Mouse (Mus musculus) kidney, adult 2 months (tissue): ENCODE data around the gene Itga8.

ENCODE experiments used
- CTCF ChIP-seq: fragments of 200-500 bp; conservative IDR thresholded peaks from 2 replicates; pipeline ENCODE4 v1.5.1; 2011; ENCODE audit warnings: low read depth, mild to moderate bottlenecking, control low read depth, low read length, moderate library complexity, mixed read lengths; ENCODE audit not compliant: insufficient read depth, insufficient read length
- POLR2A ChIP-seq: fragments of 200-500 bp; IDR thresholded peaks from one replicate; pipeline ENCODE4 v1.6.1; 2011; ENCODE audit warnings: low read depth, low read length, control low read depth

DNA sequence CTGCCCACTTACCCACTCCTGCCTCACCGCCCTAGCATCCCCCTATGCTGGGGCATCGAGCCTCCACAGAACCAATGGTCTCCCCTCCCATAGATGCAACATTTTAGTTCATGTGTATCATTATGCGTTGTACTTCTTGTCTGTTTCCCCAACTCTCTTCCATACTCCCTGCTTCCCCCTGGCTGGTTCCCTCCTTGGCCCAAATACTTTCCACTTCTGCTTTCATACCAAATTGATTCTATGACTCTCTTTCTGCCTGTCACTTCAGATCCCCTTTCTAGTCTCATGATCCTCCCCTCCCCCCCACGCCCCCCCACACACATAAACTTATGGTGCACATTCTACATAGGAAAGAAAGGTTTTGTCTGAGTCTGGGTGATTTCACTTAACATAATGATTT is 217.4 kb downstream of the Itga8 start:
- TF ChIP-seq POLR2A (no peak), CTCF (no peak)
